Mouse (Mus musculus) urinary bladder, adult 18-20 months (tissue): ENCODE data around the gene Gm572.
A peak's percentile ranks its signal among the peaks of the same experiment; 100 is the strongest.

Source experiments
- DNase-seq, 2 experiments: peaks; one replicate each; pipeline ENCODE4 v3.0.0; 2022; ENCODE audit warnings: low spot score in 2 of 2, mixed read lengths in 2 of 2

The Gm572 gene

DNA sequence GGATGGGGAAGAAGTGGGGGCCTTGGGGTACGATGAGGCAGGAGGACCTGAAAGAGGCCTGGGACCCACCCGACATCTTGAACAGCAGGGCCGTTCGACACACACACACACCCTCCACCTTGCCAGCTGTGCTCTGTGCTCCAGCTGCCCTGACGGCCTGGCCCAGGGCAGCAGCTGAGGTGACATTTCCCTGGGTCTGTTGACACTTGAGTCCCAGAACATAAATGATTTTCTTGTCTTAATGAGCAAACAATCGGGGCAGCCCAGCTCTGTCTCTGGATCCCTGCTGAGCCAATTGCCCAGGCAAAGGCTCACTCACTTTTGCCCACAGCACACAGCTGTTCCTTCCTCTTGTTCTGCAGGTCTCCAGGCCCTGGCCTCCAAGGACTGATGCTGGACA is 20.9 kb downstream of the Gm572 start:
- no peak for DNase-seq

- DNase-seq, result no peak
Measured at GRCm38 (mm10) chr4:148667006-148667755, 24.1 kb downstream of the Gm572 start.

DNA sequence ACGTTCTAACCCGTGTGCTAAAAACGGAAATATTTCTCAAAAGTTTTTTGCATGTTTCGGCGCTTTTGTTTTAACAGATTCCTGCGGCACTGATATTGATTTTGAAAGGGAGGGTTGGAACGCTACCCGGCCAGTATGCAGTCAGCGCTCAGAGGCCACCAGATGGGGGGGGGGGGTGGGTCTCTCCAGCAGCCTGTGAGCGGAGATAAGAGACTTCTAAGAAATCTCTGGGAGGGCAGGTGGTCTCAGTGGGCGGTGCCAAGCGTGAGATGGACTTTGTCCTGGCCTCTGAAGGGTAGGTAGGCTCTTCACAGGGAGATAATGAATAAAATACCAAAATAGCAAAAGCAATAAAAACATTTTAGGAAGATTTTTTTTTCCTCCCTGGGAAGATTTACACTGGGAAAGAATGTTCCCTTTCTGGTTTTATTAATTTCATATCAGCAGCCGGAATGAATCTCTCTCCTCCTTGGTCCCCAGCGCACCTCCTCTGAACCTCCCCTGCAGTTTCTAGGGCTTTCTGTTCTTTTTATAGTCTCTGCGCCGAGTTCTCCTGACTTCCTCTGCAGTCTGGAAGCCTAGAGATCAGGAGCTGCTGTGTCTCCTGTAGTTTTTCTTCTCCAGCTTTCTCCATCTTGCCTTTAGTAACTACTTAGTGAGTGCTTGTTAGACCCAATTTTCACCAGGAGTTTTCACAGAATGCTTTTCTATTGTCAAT is 28.3 kb downstream of the Gm572 start:
- no peak for DNase-seq

DNA sequence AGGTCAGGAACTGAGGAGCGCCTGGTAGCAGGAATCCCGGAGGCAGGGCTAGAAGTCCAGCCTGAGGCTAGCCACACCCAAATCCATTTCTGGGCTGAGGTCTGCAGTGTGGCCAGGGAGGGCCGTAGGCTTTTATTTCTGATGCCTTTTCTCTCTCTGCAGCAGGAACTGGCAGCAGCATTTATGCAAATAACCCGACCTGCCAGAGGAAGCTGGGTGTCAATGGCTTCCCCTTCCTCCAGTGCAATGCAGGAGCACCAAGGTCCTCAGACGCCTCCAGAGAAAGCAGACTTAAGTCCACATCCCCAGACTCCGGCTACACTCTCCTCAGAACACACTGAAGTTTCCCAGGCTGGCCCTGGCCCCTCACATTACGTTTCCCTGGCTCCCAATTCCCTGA is 31.9 kb downstream of the Gm572 start:
- no peak for DNase-seq

GRCm38 (mm10) chr4:148676188-148676960 is 33.3 kb downstream of the Gm572 start:
- DNase-seq, result no peak

GRCm38 (mm10) chr4:148676961-148677637 is 34.0 kb downstream of the Gm572 start:
- DNase-seq, result no peak

DNA sequence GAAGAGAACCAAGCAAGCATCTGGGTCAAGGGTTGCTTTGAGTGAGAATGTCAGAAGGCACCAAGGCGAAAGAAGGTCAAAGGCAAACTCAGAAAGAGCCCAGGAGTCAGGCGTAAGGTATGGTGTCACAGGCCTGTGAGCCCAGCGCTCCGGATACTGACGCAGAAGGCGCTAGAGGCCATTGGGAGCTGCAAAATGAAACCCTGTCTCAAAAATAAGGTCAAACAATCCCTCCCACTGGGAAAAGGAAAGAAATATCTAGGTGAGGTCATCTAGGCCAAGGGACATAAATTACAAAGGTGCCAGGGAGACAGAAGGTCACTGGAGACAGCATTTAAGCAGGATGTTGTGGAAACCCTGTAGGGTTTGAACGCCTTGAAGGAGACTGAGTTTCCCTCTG is 35.0 kb downstream of the Gm572 start:
- no peak for DNase-seq

DNA sequence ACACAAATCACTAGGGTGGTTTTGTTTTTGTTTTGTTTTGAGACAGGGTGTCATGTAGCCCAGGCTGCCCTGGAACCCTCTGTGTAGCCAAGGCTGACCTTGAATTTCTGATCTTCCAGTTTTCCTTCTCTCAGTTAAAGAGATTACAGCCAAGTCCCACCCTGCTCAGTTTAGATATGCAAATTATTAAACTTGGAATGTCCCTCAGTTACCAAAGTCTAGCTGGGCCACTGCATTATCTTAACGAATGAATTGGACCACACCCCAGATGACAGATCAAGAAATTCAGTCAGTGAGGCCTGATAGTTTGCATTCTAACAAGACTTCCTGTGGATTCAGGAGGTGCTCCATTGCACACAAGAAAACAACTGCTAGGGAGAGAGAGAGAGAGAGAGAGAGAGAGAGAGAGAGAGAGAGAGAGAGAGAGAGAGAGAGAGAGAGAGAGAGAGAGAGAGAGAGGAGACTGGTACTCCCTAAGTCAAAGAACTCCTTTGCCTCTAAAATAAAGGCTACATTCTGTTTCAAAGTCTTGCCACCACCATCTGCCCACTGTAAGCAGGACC is 37.5 kb downstream of the Gm572 start:
- no peak for DNase-seq

GRCm38 (mm10) chr4:148681429-148681828 is 38.3 kb downstream of the Gm572 start:
- DNase-seq, result peak; percentile 11 to 62

DNA sequence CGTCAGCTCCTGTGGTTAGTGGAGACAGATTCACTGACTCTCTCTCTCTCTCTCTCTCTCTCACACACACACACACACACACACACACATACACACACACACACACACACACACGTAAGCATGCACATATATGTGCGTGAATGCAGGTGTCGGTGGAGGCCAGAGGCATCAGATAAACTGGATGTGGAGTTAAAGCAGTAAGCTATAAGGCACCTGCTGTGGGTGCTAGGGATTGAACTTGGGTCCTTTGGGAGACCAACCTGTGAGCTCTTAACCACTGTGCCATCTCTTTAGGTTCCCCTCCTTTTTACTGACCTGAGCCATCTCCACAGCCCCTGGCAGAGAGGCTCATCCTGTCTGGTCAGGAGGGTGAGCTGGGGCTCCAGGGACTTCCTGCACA is 39.8 kb downstream of the Gm572 start:
- DNase-seq, result no peak

DNA sequence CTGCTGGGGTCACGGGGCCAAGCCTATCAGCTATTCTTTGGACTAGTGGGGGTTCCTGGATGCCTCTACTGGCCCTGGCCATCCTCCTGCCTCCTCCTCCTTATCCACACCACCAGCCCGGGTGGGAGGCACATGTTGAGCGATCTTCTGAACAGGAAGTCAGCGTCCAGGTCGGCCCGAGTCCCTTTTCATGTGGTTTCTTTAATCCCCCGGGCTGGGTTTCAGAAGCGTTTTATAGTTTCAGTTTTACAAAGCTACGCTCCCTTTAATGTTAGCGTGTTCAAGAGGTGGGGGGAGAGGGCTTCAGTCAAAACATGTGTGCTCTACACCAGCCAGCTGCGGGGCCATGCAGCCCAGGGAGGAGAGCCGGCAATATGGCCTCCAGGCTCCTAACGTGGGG is 40.4 kb downstream of the Gm572 start:
- no peak for DNase-seq

GRCm38 (mm10) chr4:148686491-148686941 is 43.4 kb downstream of the Gm572 start:
- DNase-seq, result no peak

GRCm38 (mm10) chr4:148688091-148688490 is 45.0 kb downstream of the Gm572 start:
- DNase-seq, result no peak

GRCm38 (mm10) chr4:148691185-148691584 is 48.1 kb downstream of the Gm572 start:
- DNase-seq, result no peak

GRCm38 (mm10) chr4:148693417-148693959 is 50.4 kb downstream of the Gm572 start:
- DNase-seq, result no peak

- DNase-seq, result peak in 1 of 2 experiments; percentile 33
Measured at GRCm38 (mm10) chr4:148704756-148705155, 61.6 kb downstream of the Gm572 start.

DNA sequence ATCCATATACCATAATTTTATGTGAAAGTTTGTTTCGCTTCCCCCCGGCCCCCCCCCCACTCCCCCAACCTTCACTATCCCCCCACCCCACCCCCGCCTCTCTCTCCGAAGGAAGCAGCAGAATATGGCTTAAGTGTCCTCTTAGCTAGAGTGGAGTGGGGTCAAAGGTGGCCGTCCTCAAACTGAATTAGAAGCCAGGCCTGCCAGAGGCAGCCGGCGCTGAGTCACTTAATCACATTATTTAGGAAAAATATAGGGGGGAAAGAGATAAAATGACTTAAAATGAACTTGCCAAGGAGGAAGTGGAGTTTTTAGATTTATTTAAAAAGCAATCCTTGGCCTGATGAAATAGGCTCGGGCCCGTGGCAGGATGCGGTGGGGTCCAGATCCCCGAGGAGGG is 65.7 kb downstream of the Gm572 start:
- no peak for DNase-seq

- DNase-seq, result no peak
Measured at GRCm38 (mm10) chr4:148710446-148710845, 67.3 kb downstream of the Gm572 start.

- no peak for DNase-seq
Measured at GRCm38 (mm10) chr4:148711323-148711722, 68.2 kb downstream of the Gm572 start.

DNA sequence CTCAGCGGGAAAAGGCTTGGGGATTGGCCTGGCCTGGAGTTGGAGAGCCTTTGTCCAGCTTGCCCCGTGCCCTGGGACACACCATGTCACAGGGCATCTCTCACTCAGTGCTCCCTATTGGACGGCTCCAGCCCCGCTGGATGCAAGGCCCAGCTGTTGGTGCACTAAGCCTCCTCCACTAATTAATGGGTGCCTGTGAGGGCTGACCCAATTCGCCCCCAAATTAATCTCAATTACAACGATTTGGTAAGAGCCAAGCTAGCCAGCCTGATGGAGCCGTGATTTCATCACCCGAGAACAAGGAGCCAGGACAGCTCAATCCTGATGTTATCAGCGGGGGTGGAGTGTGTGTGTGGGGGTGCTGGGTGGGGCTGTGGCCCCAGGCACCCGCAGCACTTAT is 69.5 kb downstream of the Gm572 start:
- no peak for DNase-seq

- no peak for DNase-seq
Measured at GRCm38 (mm10) chr4:148714064-148714463, 70.9 kb downstream of the Gm572 start.
